Mouse (Mus musculus) CH12.LX (cell line): Measurements from ENCODE around the gene Dhtkd1. TPM values are rescaled to one million over a fixed set of nuclear protein-coding genes. Genes with fewer than 3 reads are reported as not detected.

Source experiments
- polyA plus RNA-seq: library from polyadenylated mRNA; unstranded; fragments of >175 nt; gene quantifications from 2 replicates; pipeline ENCODE4 v1.2.1, GENCODE M21; 2012; ENCODE audit warnings: low read depth; ENCODE audit not compliant: insufficient read length
- total RNA-seq, 2 experiments: library from RNA; depleted of rRNA; stranded (reverse); fragments of 300-350 nt in 1 of 2; fragments of >200 nt in 1 of 2; gene quantifications; 2 replicates each; pipeline ENCODE4 v1.2.3; 2012 to 2014

Dhtkd1 gene
- total and polyA plus RNA-seq, 3 experiments, result 0.17 to 0.38 (median 0.35) TPM

Other genes starting within 250 kb of the Dhtkd1 start
- 4.8 and 5.7 TPM in 2 replicates for gene Camk1d, start 228.3 kb downstream of the Dhtkd1 start, total RNA-seq (2012; rRNA removed)
- gene Camk1d, start 228.3 kb downstream of the Dhtkd1 start, total RNA-seq (2014; rRNA removed), result 4.6 and 5.1 TPM in 2 replicates
- 11.7 and 12.4 TPM in 2 replicates for gene Camk1d, start 228.3 kb downstream of the Dhtkd1 start, polyA plus RNA-seq
- gene Nudt5, start 97.8 kb downstream of the Dhtkd1 start, total RNA-seq (2012; rRNA removed), result 102 and 123 TPM in 2 replicates
- gene Nudt5, start 97.8 kb downstream of the Dhtkd1 start, total RNA-seq (2014; rRNA removed), result 245 and 270 TPM in 2 replicates
- 128 and 149 TPM in 2 replicates for gene Nudt5, start 97.8 kb downstream of the Dhtkd1 start, polyA plus RNA-seq
- gene Cdc123, start 97.6 kb downstream of the Dhtkd1 start, total RNA-seq (2012; rRNA removed), result 164 and 199 TPM in 2 replicates
- gene Cdc123, start 97.6 kb downstream of the Dhtkd1 start, total RNA-seq (2014; rRNA removed), result 215 and 230 TPM in 2 replicates
- 291 and 339 TPM in 2 replicates for gene Cdc123, start 97.6 kb downstream of the Dhtkd1 start, polyA plus RNA-seq
- gene Gm13199, start 79.9 kb downstream of the Dhtkd1 start, total RNA-seq (2012; rRNA removed), result 0.50 and 1.1 TPM in 2 replicates
- gene Gm13199, start 79.9 kb downstream of the Dhtkd1 start, total RNA-seq (2014; rRNA removed), result 0.47 and 0.85 TPM in 2 replicates
- gene Gm13199, start 79.9 kb downstream of the Dhtkd1 start, polyA plus RNA-seq, result 2.7 and 4.1 TPM in 2 replicates
- gene Sec61a2, start 47.4 kb downstream of the Dhtkd1 start, total RNA-seq (2012; rRNA removed), result 20.8 and 23.3 TPM in 2 replicates
- 44.6 and 53.8 TPM in 2 replicates for gene Sec61a2, start 47.4 kb downstream of the Dhtkd1 start, total RNA-seq (2014; rRNA removed)
- 46.2 and 53.5 TPM in 2 replicates for gene Sec61a2, start 47.4 kb downstream of the Dhtkd1 start, polyA plus RNA-seq
- gene Upf2, start 8.7 kb upstream of the Dhtkd1 start, total RNA-seq (2012; rRNA removed), result 9.3 and 11.7 TPM in 2 replicates
- 11.8 and 13.4 TPM in 2 replicates for gene Upf2, start 8.7 kb upstream of the Dhtkd1 start, total RNA-seq (2014; rRNA removed)
- 27.0 and 30.4 TPM in 2 replicates for gene Upf2, start 8.7 kb upstream of the Dhtkd1 start, polyA plus RNA-seq
- 1.3 and 2.1 TPM in 2 replicates for gene Proser2, start 187.4 kb upstream of the Dhtkd1 start, total RNA-seq (2012; rRNA removed)
- not detected in 2 replicates for gene Proser2, start 187.4 kb upstream of the Dhtkd1 start, total RNA-seq (2014; rRNA removed)
- 0.11 and 0.29 TPM in 2 replicates for gene Proser2, start 187.4 kb upstream of the Dhtkd1 start, polyA plus RNA-seq